In the genomic region with DNA sequence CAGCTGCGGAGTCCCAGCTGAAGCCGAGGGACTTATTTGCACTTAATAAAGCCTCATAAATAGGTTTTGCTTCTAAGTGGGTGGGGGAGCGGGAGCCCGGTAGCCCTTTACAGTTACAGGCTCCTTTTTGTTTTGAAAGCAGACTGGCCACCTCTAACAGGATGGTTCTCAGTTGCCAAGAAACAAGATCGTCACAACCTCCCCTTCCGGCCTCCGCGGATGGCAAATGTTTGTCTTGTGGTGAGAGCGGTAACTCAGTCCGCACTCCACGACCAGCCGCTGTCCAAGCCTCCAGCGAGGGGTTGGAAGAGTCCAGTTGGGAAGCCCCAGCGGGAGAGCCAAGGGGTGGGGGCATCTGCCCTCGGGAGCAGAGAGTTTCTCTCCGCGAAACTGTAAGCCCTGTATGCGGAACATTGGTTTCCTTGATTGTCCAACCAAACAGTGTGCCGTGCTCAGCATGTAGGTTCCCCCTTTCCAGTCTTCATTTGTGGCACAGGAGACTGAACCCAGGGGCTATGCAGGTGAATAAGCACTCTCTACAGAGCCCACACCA, we compare ENCODE assay signal across 9 mouse cellular contexts.
A peak's percentile ranks its signal among the peaks of the same experiment; 100 is the strongest.
DNase-seq lines count a peak whose midpoint lies in the region; ATAC-seq and TF ChIP-seq lines count a peak whose summit lies in the region.
"Had no signal": no experiment of that assay in that cellular context is flagged by ENCODE, and none has a peak within 500 bp of the region (broad histone marks: within the 10 kb centered on the region; RNA-seq: fewer than 3 reads in every experiment).

No protein-coding gene starts in this region.

- no peaks in the 10 kb centered on the region for H3K9me3 ChIP-seq in forebrain, embryonic 13.5 days (replicated peaks)
- H3K9me3 ChIP-seq in intestine, embryonic 16.5 days (ENCODE audit: control insufficient read depth, low read length) = no peaks in the 10 kb centered on the region
- H3K9me3 ChIP-seq in liver, embryonic 14.5 days (ENCODE audit: control insufficient read depth, low read length) = no peaks in the 10 kb centered on the region

- H3K4me3 ChIP-seq in forebrain, embryonic 13.5 days = peak overlapping the region; percentile 40
- peak overlapping the region; percentile 34 for H3K4me3 ChIP-seq in intestine, embryonic 16.5 days (ENCODE audit: low read length)
- H3K4me3 ChIP-seq in liver, embryonic 14.5 days (ENCODE audit: insufficient read depth in 1 of 2, low read depth in 2 of 2, low read length in 2 of 2) = peak overlapping the region in 1 of 2 experiments; percentile 40; a peak in 2 of 4 replicates
- H3K4me3 ChIP-seq: erythroblast, embryonic 14.5 days had no signal

- ATAC-seq in forebrain, embryonic 13.5 days = peak; percentile 78
- ATAC-seq in intestine, embryonic 16.5 days = no peak; the same call in 1 of the 2 replicates
- ATAC-seq in liver, embryonic 14.5 days (ENCODE audit: insufficient read depth) = no peak

- WGBS in forebrain, embryonic 13.5 days = 6% methylated on average over 19 of the region's 19 CpGs
- WGBS in intestine, embryonic 16.5 days = 13% methylated on average over 19 of the region's 19 CpGs
- 15% methylated on average over 19 of the region's 19 CpGs for WGBS in liver, embryonic 14.5 days (ENCODE audit: insufficient replicate concordance)

- peak overlapping the region; percentile 60 for H3K9ac ChIP-seq in forebrain, embryonic 13.5 days
- H3K9ac ChIP-seq in intestine, embryonic 16.5 days (ENCODE audit: low read depth, low read length) = peak overlapping the region; percentile 27; the same call in 1 of the 2 replicates
- no peak overlapping the region for H3K9ac ChIP-seq in liver, embryonic 14.5 days (replicated peaks)

- H3K27me3 ChIP-seq in forebrain, embryonic 13.5 days = peaks cover 7% of the 10 kb centered on the region; the same call in 1 of the 2 replicates
- no peaks in the 10 kb centered on the region; the same call in 1 of the 2 replicates for H3K27me3 ChIP-seq in intestine, embryonic 16.5 days (replicated peaks; ENCODE audit: control insufficient read depth, insufficient read depth, low read length)
- H3K27me3 ChIP-seq in liver, embryonic 14.5 days (ENCODE audit: control insufficient read depth, insufficient read depth, low read length) = no peaks in the 10 kb centered on the region; the same call in 1 of the 2 replicates

- TF ChIP-seq EP300 in liver, embryonic 14.5 days (IDR thresholded peaks at IDR 0.05; ENCODE audit: low read depth) = no peak

- H3K4me2 ChIP-seq in forebrain, embryonic 13.5 days = peak overlapping the region; percentile 69
- H3K4me2 ChIP-seq in intestine, embryonic 16.5 days (ENCODE audit: low read depth, low read length) = peak overlapping the region; percentile 54
- peak overlapping the region; percentile 38 for H3K4me2 ChIP-seq in liver, embryonic 14.5 days (ENCODE audit: low read depth)

- H3K27ac ChIP-seq in forebrain, embryonic 13.5 days = peak overlapping the region; percentile 53
- H3K27ac ChIP-seq in intestine, embryonic 16.5 days (ENCODE audit: low read length) = no peak overlapping the region
- no peak overlapping the region for H3K27ac ChIP-seq in liver, embryonic 14.5 days

- H3K4me1 ChIP-seq in forebrain, embryonic 13.5 days = peaks cover 14% of the 10 kb centered on the region
- no peaks in the 10 kb centered on the region; the same call in 1 of the 2 replicates for H3K4me1 ChIP-seq in intestine, embryonic 16.5 days (ENCODE audit: control insufficient read depth, insufficient read depth, low read length)
- H3K4me1 ChIP-seq in liver, embryonic 14.5 days (replicated peaks; ENCODE audit: control insufficient read depth in 2 of 2, insufficient read depth in 2 of 2, low read length in 1 of 2) = no peaks in the 10 kb centered on the region

- TF ChIP-seq CTCF in liver, embryonic 14.5 days (IDR thresholded peaks at IDR 0.05; ENCODE audit: low read depth) = no peak

- peak; percentile 31 to 68 for DNase-seq in adrenal gland, adult (ENCODE audit: inconsistent age in 2 of 2, low spot score in 1 of 2)
- DNase-seq in adrenal gland, adult 8-10 months = no peak
- peak; percentile 62 for DNase-seq in T-cell, adult 2 months (ENCODE audit: low spot score)
- DNase-seq in liver, embryonic 14.5 days (ENCODE audit: low read depth in 3 of 3, low spot score in 3 of 3) = no peak
- DNase-seq in neural tube, embryonic 10.5 days (ENCODE audit: extremely low spot score, low spot score) = peak; percentile 60
- DNase-seq in thymus, adult 18-20 months = peak; percentile 25 to 36

- H3K36me3 ChIP-seq in forebrain, embryonic 13.5 days (ENCODE audit: poor library complexity, severe bottlenecking) = no peaks in the 10 kb centered on the region
- H3K36me3 ChIP-seq in intestine, embryonic 16.5 days (ENCODE audit: control insufficient read depth, insufficient read depth, low read length) = no peaks in the 10 kb centered on the region
- no peaks in the 10 kb centered on the region for H3K36me3 ChIP-seq in liver, embryonic 14.5 days (replicated peaks; ENCODE audit: control insufficient read depth, insufficient read depth, low read depth)

Comparison
In these comparisons a context has a peak if more than half of its experiments do, and no peak if none do; other contexts are left out.
1. DNase-seq: peak in adrenal gland, adult (2 of 2), T-cell, adult 2 months (single experiment), neural tube, embryonic 10.5 days (single experiment) and thymus, adult 18-20 months (2 of 2); none in adrenal gland, adult 8-10 months (single experiment) and liver, embryonic 14.5 days (0 of 3).
2. Peak in every context shown above with its lines, with median percentiles within 50 percentile points of each other: H3K4me2 ChIP-seq.